Mouse (Mus musculus) thymus, adult 2 months (tissue): ENCODE measurements around the gene Inpp5a.

Experiments
- CTCF ChIP-seq: fragments of 200-500 bp; IDR thresholded peaks from 2 replicates; pipeline ENCODE4 v1.5.1; 2012; ENCODE audit warnings: mild to moderate bottlenecking, control low read depth, low read length, moderate library complexity, borderline replicate concordance; ENCODE audit not compliant: control insufficient read depth, poor library complexity, insufficient read depth; ENCODE audit errors: extremely low read depth
- POLR2A ChIP-seq: fragments of 200-500 bp; IDR thresholded peaks from 2 replicates; pipeline ENCODE4 v1.6.1; 2012; ENCODE audit warnings: mild to moderate bottlenecking, low read length, control low read depth, moderate library complexity; ENCODE audit not compliant: control insufficient read depth, poor library complexity, insufficient read depth; ENCODE audit errors: extremely low read depth

DNA sequence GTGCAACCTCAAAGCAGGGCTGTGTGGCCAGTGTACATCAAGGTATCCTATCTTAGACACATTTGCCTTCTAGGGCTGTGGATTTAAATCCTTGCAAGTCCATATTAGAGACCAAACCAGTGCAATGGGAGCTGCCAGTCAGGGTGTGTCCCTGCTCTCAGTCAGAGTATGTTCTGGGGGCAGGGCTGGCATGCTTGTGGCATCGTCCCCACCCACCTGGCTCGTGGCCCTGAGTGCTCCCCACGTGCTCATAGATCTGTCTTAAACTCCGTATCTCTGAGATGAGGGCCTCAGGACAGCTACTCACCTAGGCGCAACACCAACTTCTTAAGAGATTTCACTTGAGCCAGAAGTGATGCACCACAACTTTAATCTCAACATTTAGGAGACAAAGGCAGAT lies 46.1 kb upstream of the Inpp5a start:
- TF ChIP-seq POLR2A (no peak), CTCF (no peak)
